Mouse (Mus musculus): ENCODE measurements around the gene Trappc6b. TPM values are rescaled to one million over a fixed set of nuclear protein-coding genes. Genes with fewer than 3 reads are reported as not detected.

The Trappc6b gene
- polyA plus RNA-seq, 1 experiment from 2014 or later: 89.1 TPM

GRCm38 (mm10) chr12:59011844-59012709 is 49.2 kb downstream of the Trappc6b start, which contains the start of gene Sec23a:
Gene Sec23a, minus strand, starts transcription at chr12:59012017.
- Histone ChIP-seq H3K27ac (peak within 1 kb of the TSS; percentile 94), H3K27me3 (no peaks in the 10 kb centered on the region), H3K9me3 (no peaks in the 10 kb centered on the region), H3K36me3 (peaks cover 2% of the 10 kb centered on the region), H3K9ac (peak within 1 kb of the TSS; percentile 93), H3K4me1 (peaks cover 27% of the 10 kb centered on the region), H3K4me2 (peak within 1 kb of the TSS; percentile 76), H3K4me3 (peak within 1 kb of the TSS; percentile 84)
- peak; percentile 97 for ATAC-seq (ENCODE audit: insufficient number of reproducible peaks, insufficient read depth, low FRiP score, low TSS enrichment, low read depth)
- under 1% methylated on average over 48 of the region's 48 CpGs for WGBS

- H3K4me3 ChIP-seq: peak overlapping the region; percentile 84
- WGBS: 1% methylated on average over 25 of the region's 25 CpGs
- peak overlapping the region; percentile 76 for H3K4me2 ChIP-seq
- peak overlapping the region; percentile 94 for H3K27ac ChIP-seq
- no peaks in the 10 kb centered on the region for H3K9me3 ChIP-seq
- H3K27me3 ChIP-seq: no peaks in the 10 kb centered on the region
- H3K36me3 ChIP-seq: peaks cover 8% of the 10 kb centered on the region
- no peak for ATAC-seq (ENCODE audit: insufficient number of reproducible peaks, insufficient read depth, low FRiP score, low TSS enrichment, low read depth)
- H3K9ac ChIP-seq: peak overlapping the region; percentile 93
- peaks cover 27% of the 10 kb centered on the region for H3K4me1 ChIP-seq
Observed at GRCm38 (mm10) chr12:59011275-59011843, 49.9 kb downstream of the Trappc6b start.

GRCm38 (mm10) chr12:59010482-59010881 is 50.8 kb downstream of the Trappc6b start:
- no peaks in the 10 kb centered on the region for H3K27me3 ChIP-seq
- no peak overlapping the region for H3K27ac ChIP-seq
- H3K4me2 ChIP-seq: peak overlapping the region; percentile 76
- H3K9ac ChIP-seq: peak overlapping the region; percentile 93; the same call in 1 of the 2 replicates
- 71% methylated on average over 2 of the region's 2 CpGs for WGBS
- H3K9me3 ChIP-seq: no peaks in the 10 kb centered on the region
- H3K4me3 ChIP-seq: peak overlapping the region; percentile 84
- peaks cover 17% of the 10 kb centered on the region for H3K36me3 ChIP-seq
- H3K4me1 ChIP-seq: peaks cover 27% of the 10 kb centered on the region
- ATAC-seq (ENCODE audit: insufficient number of reproducible peaks, insufficient read depth, low FRiP score, low TSS enrichment, low read depth): no peak

Other genes starting within 250 kb of the Trappc6b start
- gene Sec23a, start 49.5 kb downstream of the Trappc6b start, polyA plus RNA-seq (2015; fragmentation: Nextera tagmentation; extraction: Ambion mirVana): 83.1 and 87.9 TPM in 2 replicates
- 32.3 and 38.3 TPM in 2 replicates for gene Gemin2, start 48.1 kb downstream of the Trappc6b start, polyA plus RNA-seq (2015; fragmentation: Nextera tagmentation; extraction: Ambion mirVana)
- 135 and 141 TPM in 2 replicates for gene Pnn, start 5.4 kb upstream of the Trappc6b start, polyA plus RNA-seq (2015; fragmentation: Nextera tagmentation; extraction: Ambion mirVana)
- 62.6 and 64.5 TPM in 2 replicates for gene Mia2, start 34.3 kb upstream of the Trappc6b start, polyA plus RNA-seq (2015; fragmentation: Nextera tagmentation; extraction: Ambion mirVana)
- gene Fbxo33, start 158.3 kb upstream of the Trappc6b start, polyA plus RNA-seq (2015; fragmentation: Nextera tagmentation; extraction: Ambion mirVana): 7.8 and 9.8 TPM in 2 replicates